Mouse (Mus musculus) urinary bladder, postnatal 14 days (tissue): Measurements from ENCODE around the gene Hvcn1.
"Not testable (repeated sequence)": the region's sequence is repeated elsewhere in the genome, so short reads cannot be mapped to it uniquely, and the experiment has no call there.

ENCODE experiments used
- DNase-seq: peaks from one replicate; pipeline ENCODE4 v3.0.0; 2021; ENCODE audit warnings: low spot score

Hvcn1 gene

GRCm38 (mm10) chr5:122206475-122206874 is at the start of gene Hvcn1:
Hvcn1 (plus strand) TSS chr5:122206804.
- no peak for DNase-seq

- DNase-seq = peak; percentile 93
Measured at GRCm38 (mm10) chr5:122157827-122158381, 48.7 kb upstream of the Hvcn1 start, which contains the start of gene Ppp1cc. Ppp1cc (plus strand) TSS chr5:122158278.

GRCm38 (mm10) chr5:122158557-122159515 is 47.8 kb upstream of the Hvcn1 start:
- no peak for DNase-seq

GRCm38 (mm10) chr5:122163194-122163593 is 43.4 kb upstream of the Hvcn1 start:
- no peak for DNase-seq

- DNase-seq = no peak
Measured at GRCm38 (mm10) chr5:122164011-122164410, 42.6 kb upstream of the Hvcn1 start.

GRCm38 (mm10) chr5:122165233-122165915 is 41.2 kb upstream of the Hvcn1 start:
- peak; percentile 38 for DNase-seq

GRCm38 (mm10) chr5:122166636-122167161 is 39.9 kb upstream of the Hvcn1 start:
- DNase-seq = no peak

GRCm38 (mm10) chr5:122168344-122169069 is 38.1 kb upstream of the Hvcn1 start:
- DNase-seq = no peak

GRCm38 (mm10) chr5:122171058-122171457 is 35.5 kb upstream of the Hvcn1 start:
- DNase-seq = no peak

GRCm38 (mm10) chr5:122175402-122175801 is 31.2 kb upstream of the Hvcn1 start:
- DNase-seq = no peak

GRCm38 (mm10) chr5:122175961-122176360 is 30.6 kb upstream of the Hvcn1 start:
- DNase-seq = no peak

GRCm38 (mm10) chr5:122176398-122176797 is 30.2 kb upstream of the Hvcn1 start:
- peak; percentile 62 for DNase-seq

GRCm38 (mm10) chr5:122179665-122180064 is 26.9 kb upstream of the Hvcn1 start:
- DNase-seq = no peak

- no peak for DNase-seq
Measured at GRCm38 (mm10) chr5:122184283-122184806, 22.3 kb upstream of the Hvcn1 start.

GRCm38 (mm10) chr5:122184858-122185257 is 21.7 kb upstream of the Hvcn1 start:
- DNase-seq = not testable (repeated sequence)

GRCm38 (mm10) chr5:122189115-122189514 is 17.5 kb upstream of the Hvcn1 start:
- DNase-seq = no peak

- no peak for DNase-seq
Measured at GRCm38 (mm10) chr5:122190465-122190864, 16.1 kb upstream of the Hvcn1 start.

- peak; percentile 35 for DNase-seq
Measured at GRCm38 (mm10) chr5:122191269-122192063, 15.1 kb upstream of the Hvcn1 start.

GRCm38 (mm10) chr5:122192347-122192746 is 14.3 kb upstream of the Hvcn1 start:
- no peak for DNase-seq

- no peak for DNase-seq
Measured at GRCm38 (mm10) chr5:122200872-122201271, 5.7 kb upstream of the Hvcn1 start.

- no peak for DNase-seq
Measured at GRCm38 (mm10) chr5:122201904-122202303, 4.7 kb upstream of the Hvcn1 start.
